Mouse (Mus musculus) stomach, postnatal 0 days (tissue): ENCODE data around the gene Inca1.

Experiments used
- CTCF ChIP-seq: IDR thresholded peaks from 2 replicates; pipeline ENCODE4 v1.5.1; 2016; ENCODE audit warnings: antibody characterized with exemption, low read depth, mild to moderate bottlenecking, moderate library complexity
- EP300 ChIP-seq: optimal IDR thresholded peaks from 2 replicates; pipeline ENCODE3; 2016; ENCODE audit warnings: antibody characterized with exemption

GRCm38 (mm10) chr11:70656964-70657363 is 43.0 kb downstream of the Inca1 start, which contains the start of gene Eno3:
- TF ChIP-seq CTCF (no peak), EP300 (no peak)
